Mouse (Mus musculus): ENCODE results near the gene Tomt. TPM values are rescaled to one million over a fixed set of nuclear protein-coding genes. Genes with fewer than 3 reads are reported as not detected.
"Not testable (repeated sequence)": the region's sequence is repeated elsewhere in the genome, so short reads cannot be mapped to it uniquely, and the experiment has no call there.

The Tomt gene
- polyA plus RNA-seq, 1 experiment = not detected

- no peaks in the 10 kb centered on the region for H3K9me3 ChIP-seq
- TF ChIP-seq FLI1 (IDR thresholded peaks at IDR 0.05; ENCODE audit: low read length) = no peak
- TF ChIP-seq GATA1 (IDR thresholded peaks at IDR 0.05; ENCODE audit: borderline replicate concordance, low read length) = no peak
Measured at GRCm38 (mm10) chr7:101935957-101936356, 29.8 kb upstream of the Tomt start.

GRCm38 (mm10) chr7:101933751-101934240 is 27.6 kb upstream of the Tomt start, which contains the start of the genes Lrrc51 and Numa1:
Gene Lrrc51 (minus strand): TSS chr7:101933895.
Gene Numa1 (plus strand): TSS chr7:101934111.
- H3K9me3 ChIP-seq = no peaks in the 10 kb centered on the region
- H3K27me3 ChIP-seq (replicated peaks) = no peaks in the 10 kb centered on the region
- H3K4me3 ChIP-seq (replicated peaks) = peak within 1 kb of the TSS; percentile 98
- peaks cover 59% of the 10 kb centered on the region for H3K4me1 ChIP-seq
- peak; percentile 93 for TF ChIP-seq FLI1 (IDR thresholded peaks at IDR 0.05; ENCODE audit: low read length)
- TF ChIP-seq GATA1 (IDR thresholded peaks at IDR 0.05; ENCODE audit: borderline replicate concordance, low read length) = no peak
- peaks cover 14% of the 10 kb centered on the region for H3K36me3 ChIP-seq (replicated peaks; ENCODE audit: low read length)

More at GRCm38 (mm10) chr7:101935957-101936356, 29.8 kb upstream of the Tomt start:
- H3K4me3 ChIP-seq (replicated peaks) = peak overlapping the region; percentile 15
- H3K4me1 ChIP-seq = peaks cover 60% of the 10 kb centered on the region
- no peaks in the 10 kb centered on the region for H3K27me3 ChIP-seq (replicated peaks)
- peaks cover 25% of the 10 kb centered on the region for H3K36me3 ChIP-seq (replicated peaks; ENCODE audit: low read length)

- no peaks in the 10 kb centered on the region for H3K27me3 ChIP-seq (replicated peaks)
- H3K4me1 ChIP-seq = peaks cover 54% of the 10 kb centered on the region
- no peaks in the 10 kb centered on the region for H3K9me3 ChIP-seq
- TF ChIP-seq GATA1 (IDR thresholded peaks at IDR 0.05; ENCODE audit: borderline replicate concordance, low read length) (no peak), FLI1 (IDR thresholded peaks at IDR 0.05; ENCODE audit: low read length) (no peak)
- peak overlapping the region; percentile 98 for H3K4me3 ChIP-seq (replicated peaks)
- peaks cover 9% of the 10 kb centered on the region for H3K36me3 ChIP-seq (replicated peaks; ENCODE audit: low read length)
Measured at GRCm38 (mm10) chr7:101933300-101933699, 27.1 kb upstream of the Tomt start.

GRCm38 (mm10) chr7:101932551-101932950 is 26.4 kb upstream of the Tomt start:
- Histone ChIP-seq H3K9me3 (no peaks in the 10 kb centered on the region), H3K36me3 (replicated peaks; ENCODE audit: low read length) (peaks cover 9% of the 10 kb centered on the region), H3K27me3 (replicated peaks) (no peaks in the 10 kb centered on the region), H3K4me1 (peaks cover 46% of the 10 kb centered on the region), H3K4me3 (replicated peaks) (peak overlapping the region; percentile 98)
- TF ChIP-seq FLI1 (IDR thresholded peaks at IDR 0.05; ENCODE audit: low read length) (no peak), GATA1 (IDR thresholded peaks at IDR 0.05; ENCODE audit: borderline replicate concordance, low read length) (no peak)

GRCm38 (mm10) chr7:101928093-101928492 is 21.9 kb upstream of the Tomt start:
- Histone ChIP-seq H3K4me3 (replicated peaks) (no peak overlapping the region), H3K36me3 (replicated peaks; ENCODE audit: low read length) (peaks cover 14% of the 10 kb centered on the region), H3K27me3 (replicated peaks) (no peaks in the 10 kb centered on the region), H3K4me1 (peaks cover 26% of the 10 kb centered on the region), H3K9me3 (peaks cover 3% of the 10 kb centered on the region; the same call in 1 of the 2 replicates)
- TF ChIP-seq FLI1 (IDR thresholded peaks at IDR 0.05; ENCODE audit: low read length) (no peak), GATA1 (IDR thresholded peaks at IDR 0.05; ENCODE audit: borderline replicate concordance, low read length) (no peak)

GRCm38 (mm10) chr7:101925892-101926291 is 19.7 kb upstream of the Tomt start:
- H3K27me3 ChIP-seq (replicated peaks); H3K9me3 ChIP-seq; H3K4me3 ChIP-seq (replicated peaks): not testable (repeated sequence)
- peaks cover 11% of the 10 kb centered on the region for H3K36me3 ChIP-seq (replicated peaks; ENCODE audit: low read length)
- H3K4me1 ChIP-seq = peaks cover 13% of the 10 kb centered on the region

- peaks cover 45% of the 10 kb centered on the region for H3K36me3 ChIP-seq (replicated peaks; ENCODE audit: low read length)
- no peaks in the 10 kb centered on the region for H3K27me3 ChIP-seq (replicated peaks)
- TF ChIP-seq GATA1 (IDR thresholded peaks at IDR 0.05; ENCODE audit: borderline replicate concordance, low read length) (no peak), FLI1 (IDR thresholded peaks at IDR 0.05; ENCODE audit: low read length) (no peak)
- no peak overlapping the region for H3K4me3 ChIP-seq (replicated peaks)
- H3K4me1 ChIP-seq = peaks cover 23% of the 10 kb centered on the region
- H3K9me3 ChIP-seq = no peaks in the 10 kb centered on the region
Measured at GRCm38 (mm10) chr7:101918071-101918470, 11.9 kb upstream of the Tomt start.

GRCm38 (mm10) chr7:101911982-101912381 is 5.8 kb upstream of the Tomt start:
- Histone ChIP-seq H3K4me1 (peaks cover 48% of the 10 kb centered on the region), H3K4me3 (replicated peaks) (no peak overlapping the region), H3K36me3 (replicated peaks; ENCODE audit: low read length) (peaks cover 85% of the 10 kb centered on the region)

GRCm38 (mm10) chr7:101910138-101910537 is 4.0 kb upstream of the Tomt start:
- no peak for TF ChIP-seq GATA1 (IDR thresholded peaks at IDR 0.05; ENCODE audit: borderline replicate concordance, low read length)

More at GRCm38 (mm10) chr7:101911982-101912381, 5.8 kb upstream of the Tomt start:
- Histone ChIP-seq H3K27me3 (replicated peaks) (no peaks in the 10 kb centered on the region), H3K9me3 (no peaks in the 10 kb centered on the region)
- no peak for TF ChIP-seq FLI1 (IDR thresholded peaks at IDR 0.05; ENCODE audit: low read length)
- TF ChIP-seq GATA1 (IDR thresholded peaks at IDR 0.05; ENCODE audit: borderline replicate concordance, low read length) = no peak

GRCm38 (mm10) chr7:101908367-101908766 is 2.2 kb upstream of the Tomt start:
- TF ChIP-seq FLI1 (IDR thresholded peaks at IDR 0.05; ENCODE audit: low read length) (no peak), GATA1 (IDR thresholded peaks at IDR 0.05; ENCODE audit: borderline replicate concordance, low read length) (no peak)
- no peaks in the 10 kb centered on the region for H3K27me3 ChIP-seq (replicated peaks)
- peaks cover 52% of the 10 kb centered on the region for H3K4me1 ChIP-seq
- H3K9me3 ChIP-seq = no peaks in the 10 kb centered on the region
- H3K36me3 ChIP-seq (replicated peaks; ENCODE audit: low read length) = peaks cover 54% of the 10 kb centered on the region
- H3K4me3 ChIP-seq (replicated peaks) = peak overlapping the region; percentile 73

More at GRCm38 (mm10) chr7:101910138-101910537, 4.0 kb upstream of the Tomt start:
- Histone ChIP-seq H3K9me3 (no peaks in the 10 kb centered on the region), H3K27me3 (replicated peaks) (no peaks in the 10 kb centered on the region), H3K4me3 (replicated peaks) (no peak overlapping the region), H3K4me1 (peaks cover 47% of the 10 kb centered on the region), H3K36me3 (replicated peaks; ENCODE audit: low read length) (peaks cover 71% of the 10 kb centered on the region)
